Mouse (Mus musculus): ENCODE measurements at regions not wholly inside any gene's neighbourhood (a gene's known extent, or its start where the extent isn't known, plus 50 kb on each side); places are given as distances from the start of the nearest gene placed in this dataset.
A peak's percentile ranks its signal among the peaks of the same experiment; 100 is the strongest.

GRCm38 (mm10) chr11:31801575-31801974, 70.4 kb upstream of the Cpeb4 start:
- no peak overlapping the region for H3K4me2 ChIP-seq (replicated peaks; ENCODE audit: low read depth, low read length)
- H3K4me3 ChIP-seq (ENCODE audit: low read depth, low read length), result no peak overlapping the region
- 79% methylated on average over 4 of the region's 4 CpGs for WGBS
- no peaks in the 10 kb centered on the region for H3K36me3 ChIP-seq (ENCODE audit: control insufficient read depth, insufficient read depth, low read length)
- ATAC-seq (ENCODE audit: low FRiP score) (no peak), DNase-seq (ENCODE audit: low spot score) (no peak)
- no peak overlapping the region for H3K9ac ChIP-seq (ENCODE audit: low read depth, low read length)
- H3K9me3 ChIP-seq (ENCODE audit: control insufficient read depth, low read length), result no peaks in the 10 kb centered on the region
- H3K4me1 ChIP-seq (replicated peaks; ENCODE audit: control insufficient read depth, insufficient read depth, low read length), result no peaks in the 10 kb centered on the region
- no peak overlapping the region for H3K27ac ChIP-seq (ENCODE audit: low read depth, low read length)
- H3K27me3 ChIP-seq (ENCODE audit: control insufficient read depth, insufficient read depth, low read length), result no peaks in the 10 kb centered on the region

DNA sequence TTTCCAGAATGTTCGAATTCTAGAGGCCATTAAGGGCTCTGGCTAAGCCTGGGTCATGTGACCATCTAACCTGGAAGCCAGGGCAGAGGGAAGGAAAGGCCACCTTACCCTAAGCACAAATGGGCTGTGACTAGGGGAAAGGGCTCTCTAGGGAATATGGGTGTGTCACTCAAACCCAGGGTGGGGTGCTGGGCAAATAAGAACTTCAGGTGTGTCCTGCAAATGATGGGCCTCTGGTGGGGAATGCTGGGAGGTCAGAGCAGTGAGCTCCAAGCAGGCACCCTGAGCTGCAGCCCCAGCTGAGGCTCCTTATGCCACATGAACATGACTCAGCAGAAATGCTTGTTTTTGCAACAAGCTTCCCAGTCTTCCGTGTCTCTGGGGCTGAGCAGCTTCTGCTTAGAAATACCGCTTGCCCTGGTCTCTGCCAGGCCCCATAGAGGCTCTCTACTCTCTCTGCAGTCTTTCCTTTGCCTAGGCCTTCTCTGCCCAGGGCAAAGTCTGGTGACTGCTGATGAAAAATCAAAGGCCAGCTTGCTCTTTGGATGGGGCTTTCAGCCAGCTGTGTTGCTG, 68.6 kb upstream of the Cpeb4 start:
- Histone ChIP-seq H3K4me1 (replicated peaks; ENCODE audit: control insufficient read depth, insufficient read depth, low read length) (no peaks in the 10 kb centered on the region), H3K27ac (ENCODE audit: low read depth, low read length) (no peak overlapping the region), H3K4me3 (ENCODE audit: low read depth, low read length) (no peak overlapping the region), H3K36me3 (ENCODE audit: control insufficient read depth, insufficient read depth, low read length) (no peaks in the 10 kb centered on the region), H3K4me2 (replicated peaks; ENCODE audit: low read depth, low read length) (no peak overlapping the region), H3K27me3 (ENCODE audit: control insufficient read depth, insufficient read depth, low read length) (no peaks in the 10 kb centered on the region), H3K9me3 (ENCODE audit: control insufficient read depth, low read length) (no peaks in the 10 kb centered on the region), H3K9ac (ENCODE audit: low read depth, low read length) (no peak overlapping the region)
- WGBS, result 49% methylated on average over 3 of the region's 3 CpGs
- ATAC-seq (ENCODE audit: low FRiP score) (peak; percentile 33; the same call in 1 of the 2 replicates), DNase-seq (ENCODE audit: low spot score) (no peak)

GRCm38 (mm10) chr11:31804518-31804917, 67.5 kb upstream of the Cpeb4 start:
- H3K9me3 ChIP-seq (ENCODE audit: control insufficient read depth, low read length), result no peaks in the 10 kb centered on the region
- WGBS, result 96% methylated on average over 6 of the region's 6 CpGs
- no peak for ATAC-seq (ENCODE audit: low FRiP score)

GRCm38 (mm10) chr11:31807461-31808215, 64.4 kb upstream of the Cpeb4 start:
- ATAC-seq (ENCODE audit: low FRiP score) (no peak), DNase-seq (ENCODE audit: low spot score) (no peak)

More at GRCm38 (mm10) chr11:31804518-31804917, 67.5 kb upstream of the Cpeb4 start:
- no peaks in the 10 kb centered on the region for H3K36me3 ChIP-seq (ENCODE audit: control insufficient read depth, insufficient read depth, low read length)
- no peaks in the 10 kb centered on the region for H3K4me1 ChIP-seq (replicated peaks; ENCODE audit: control insufficient read depth, insufficient read depth, low read length)
- H3K4me2 ChIP-seq (replicated peaks; ENCODE audit: low read depth, low read length), result no peak overlapping the region
- no peaks in the 10 kb centered on the region for H3K27me3 ChIP-seq (ENCODE audit: control insufficient read depth, insufficient read depth, low read length)
- no peak overlapping the region for H3K9ac ChIP-seq (ENCODE audit: low read depth, low read length)
- no peak overlapping the region for H3K4me3 ChIP-seq (ENCODE audit: low read depth, low read length)
- no peak for DNase-seq (ENCODE audit: low spot score)
- no peak overlapping the region for H3K27ac ChIP-seq (ENCODE audit: low read depth, low read length)

DNA sequence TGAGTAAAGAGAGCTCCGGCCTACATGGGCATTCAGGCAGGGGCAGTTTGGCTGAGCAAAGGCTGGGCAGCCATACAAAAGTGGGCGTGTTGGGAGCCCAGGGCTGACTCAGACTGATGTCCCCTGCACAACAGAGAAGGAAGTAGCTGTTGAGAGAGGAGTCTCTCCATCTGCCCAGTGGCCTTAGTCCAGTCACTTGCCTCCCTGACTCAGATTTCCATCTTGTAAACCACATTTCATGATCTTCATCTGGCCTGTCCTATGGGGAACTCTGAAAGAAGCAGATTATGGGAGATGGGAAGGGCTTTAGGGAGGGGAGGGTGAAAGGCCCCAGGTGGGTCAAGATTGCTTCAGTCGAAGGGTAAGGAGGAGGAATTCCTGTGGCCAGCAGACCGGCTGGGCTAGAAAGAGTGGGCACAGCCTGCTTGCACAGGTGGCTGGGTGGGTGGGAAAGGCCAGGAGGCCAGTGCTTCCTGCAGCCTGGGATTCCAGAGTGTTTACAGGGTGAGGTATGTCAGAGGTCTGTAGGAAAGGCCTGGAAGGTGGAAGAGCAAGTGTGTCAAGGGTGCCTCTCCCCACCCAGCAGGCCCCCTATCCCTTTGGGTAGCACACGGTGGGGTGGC, 63.7 kb upstream of the Cpeb4 start:
- no peak overlapping the region for H3K4me2 ChIP-seq (replicated peaks; ENCODE audit: low read depth, low read length)
- ATAC-seq (ENCODE audit: low FRiP score), result no peak
- H3K36me3 ChIP-seq (ENCODE audit: control insufficient read depth, insufficient read depth, low read length), result no peaks in the 10 kb centered on the region
- H3K27me3 ChIP-seq (ENCODE audit: control insufficient read depth, insufficient read depth, low read length), result no peaks in the 10 kb centered on the region
- no peak overlapping the region for H3K9ac ChIP-seq (ENCODE audit: low read depth, low read length)
- no peak for DNase-seq (ENCODE audit: low spot score)
- no peaks in the 10 kb centered on the region for H3K9me3 ChIP-seq (ENCODE audit: control insufficient read depth, low read length)
- WGBS, result 86% methylated on average over 5 of the region's 5 CpGs
- no peak overlapping the region for H3K4me3 ChIP-seq (ENCODE audit: low read depth, low read length)
- 0 out of 2 replicates have a peak, but pooled peaks cover 2% of the 10 kb centered on the region for H3K4me1 ChIP-seq (replicated peaks; ENCODE audit: control insufficient read depth, insufficient read depth, low read length)
- no peak overlapping the region for H3K27ac ChIP-seq (ENCODE audit: low read depth, low read length)

More at GRCm38 (mm10) chr11:31807461-31808215, 64.4 kb upstream of the Cpeb4 start:
- no peak overlapping the region for H3K9ac ChIP-seq (ENCODE audit: low read depth, low read length)
- H3K4me3 ChIP-seq (ENCODE audit: low read depth, low read length), result no peak overlapping the region
- H3K27ac ChIP-seq (ENCODE audit: low read depth, low read length), result no peak overlapping the region
- WGBS, result 85% methylated on average over 8 of the region's 8 CpGs
- H3K36me3 ChIP-seq (ENCODE audit: control insufficient read depth, insufficient read depth, low read length), result no peaks in the 10 kb centered on the region
- H3K4me2 ChIP-seq (replicated peaks; ENCODE audit: low read depth, low read length), result no peak overlapping the region
- no peaks in the 10 kb centered on the region for H3K9me3 ChIP-seq (ENCODE audit: control insufficient read depth, low read length)
- 0 out of 2 replicates have a peak, but pooled peaks cover 2% of the 10 kb centered on the region for H3K4me1 ChIP-seq (replicated peaks; ENCODE audit: control insufficient read depth, insufficient read depth, low read length)
- no peaks in the 10 kb centered on the region for H3K27me3 ChIP-seq (ENCODE audit: control insufficient read depth, insufficient read depth, low read length)

DNA sequence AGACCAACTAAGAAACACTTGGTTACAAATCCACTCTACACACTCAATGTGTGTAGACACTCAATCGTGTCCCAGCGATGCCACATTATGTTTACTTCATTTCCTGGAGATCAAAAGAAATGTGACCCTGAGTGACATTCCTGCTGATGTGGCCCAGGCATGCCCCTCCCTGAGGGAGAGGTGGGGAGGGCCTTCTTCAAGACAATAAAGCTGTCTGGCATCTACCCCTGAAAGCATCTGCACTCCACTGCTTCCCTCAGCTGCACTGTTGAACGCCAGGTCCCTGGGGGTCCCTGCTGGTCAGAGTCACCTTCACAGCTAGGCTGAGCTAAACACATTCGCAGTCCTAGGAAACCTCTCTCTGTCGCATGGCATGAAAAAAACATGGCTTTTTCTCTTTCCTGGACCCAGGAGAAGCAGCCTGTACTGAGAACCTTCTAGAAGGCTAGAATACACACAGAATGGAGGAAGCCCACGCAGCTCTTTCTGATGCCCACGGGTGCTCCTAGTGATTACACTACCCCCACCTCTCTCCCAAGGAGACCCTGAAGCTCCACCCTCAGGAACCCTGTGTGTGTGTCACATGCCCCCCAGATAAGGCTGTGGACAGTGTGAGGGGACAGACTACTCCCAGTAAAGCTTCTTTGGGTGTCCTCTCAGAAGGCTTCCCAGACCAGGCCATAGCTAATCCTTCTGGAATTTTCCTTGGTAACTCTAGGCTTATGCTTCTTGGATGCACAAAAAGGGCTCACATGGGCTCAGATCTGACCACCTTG, 61.8 kb upstream of the Cpeb4 start:
- H3K27me3 ChIP-seq (ENCODE audit: control insufficient read depth, insufficient read depth, low read length), result no peaks in the 10 kb centered on the region
- ATAC-seq (ENCODE audit: low FRiP score) (0 out of 2 replicates have a peak, but pooled peaks have one; percentile 51), DNase-seq (ENCODE audit: low spot score) (no peak)
- 53% methylated on average over 7 of the region's 7 CpGs for WGBS
- H3K9me3 ChIP-seq (ENCODE audit: control insufficient read depth, low read length), result no peaks in the 10 kb centered on the region
- H3K27ac ChIP-seq (ENCODE audit: low read depth, low read length), result no peak overlapping the region
- 0 out of 2 replicates have a peak, but pooled peaks cover 2% of the 10 kb centered on the region for H3K4me1 ChIP-seq (replicated peaks; ENCODE audit: control insufficient read depth, insufficient read depth, low read length)
- H3K36me3 ChIP-seq (ENCODE audit: control insufficient read depth, insufficient read depth, low read length), result no peaks in the 10 kb centered on the region
- no peak overlapping the region for H3K4me2 ChIP-seq (replicated peaks; ENCODE audit: low read depth, low read length)
- no peak overlapping the region for H3K4me3 ChIP-seq (ENCODE audit: low read depth, low read length)
- no peak overlapping the region for H3K9ac ChIP-seq (ENCODE audit: low read depth, low read length)

DNA sequence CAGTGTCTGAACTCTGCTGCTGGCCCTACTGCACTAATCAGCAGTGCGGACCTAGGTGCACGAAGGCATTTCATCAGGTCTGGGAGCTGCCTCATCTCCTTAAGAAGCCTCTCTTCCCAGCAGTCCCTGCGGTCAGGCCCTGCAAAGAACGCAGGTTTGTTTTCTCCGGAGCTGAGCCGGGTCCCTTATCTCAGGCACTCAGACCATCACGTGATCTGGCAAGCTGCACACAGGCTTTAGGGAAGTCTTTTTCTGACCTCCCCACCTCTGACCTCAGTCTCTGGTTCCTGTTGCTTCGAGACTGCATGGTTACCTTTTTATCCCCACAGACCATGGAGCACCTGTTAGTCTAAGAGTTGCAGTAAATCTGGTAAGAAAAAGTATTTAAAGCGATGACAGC, 59.8 kb upstream of the Cpeb4 start:
- Histone ChIP-seq H3K36me3 (ENCODE audit: control insufficient read depth, insufficient read depth, low read length) (no peaks in the 10 kb centered on the region), H3K4me1 (replicated peaks; ENCODE audit: control insufficient read depth, insufficient read depth, low read length) (0 out of 2 replicates have a peak, but pooled peaks cover 2% of the 10 kb centered on the region), H3K4me3 (ENCODE audit: low read depth, low read length) (no peak overlapping the region), H3K4me2 (replicated peaks; ENCODE audit: low read depth, low read length) (no peak overlapping the region), H3K9ac (ENCODE audit: low read depth, low read length) (no peak overlapping the region), H3K27me3 (ENCODE audit: control insufficient read depth, insufficient read depth, low read length) (no peaks in the 10 kb centered on the region), H3K27ac (ENCODE audit: low read depth, low read length) (no peak overlapping the region), H3K9me3 (ENCODE audit: control insufficient read depth, low read length) (no peaks in the 10 kb centered on the region)
- ATAC-seq (ENCODE audit: low FRiP score) (no peak), DNase-seq (ENCODE audit: low spot score) (no peak)
- 80% methylated on average over 9 of the region's 9 CpGs for WGBS

- Histone ChIP-seq H3K4me3 (ENCODE audit: low read depth, low read length) (no peak overlapping the region), H3K4me1 (replicated peaks; ENCODE audit: control insufficient read depth, insufficient read depth, low read length) (0 out of 2 replicates have a peak, but pooled peaks cover 2% of the 10 kb centered on the region), H3K9me3 (ENCODE audit: control insufficient read depth, low read length) (no peaks in the 10 kb centered on the region), H3K4me2 (replicated peaks; ENCODE audit: low read depth, low read length) (no peak overlapping the region), H3K27me3 (ENCODE audit: control insufficient read depth, insufficient read depth, low read length) (no peaks in the 10 kb centered on the region), H3K27ac (ENCODE audit: low read depth, low read length) (no peak overlapping the region), H3K36me3 (ENCODE audit: control insufficient read depth, insufficient read depth, low read length) (no peaks in the 10 kb centered on the region), H3K9ac (ENCODE audit: low read depth, low read length) (no peak overlapping the region)
- DNase-seq (ENCODE audit: low spot score) (no peak), ATAC-seq (ENCODE audit: low FRiP score) (no peak)
- 87% methylated on average over 4 of the region's 4 CpGs for WGBS
Observed at GRCm38 (mm10) chr11:31814616-31815015, 57.4 kb upstream of the Cpeb4 start.

All from hindbrain, embryonic 11.5 days (tissue).